Mouse (Mus musculus): ENCODE measurements around the gene Anxa10. TPM values are rescaled to one million over a fixed set of nuclear protein-coding genes. Genes with fewer than 3 reads are reported as not detected.

The Anxa10 gene
- polyA plus RNA-seq (2012; rRNA removed): not detected in 2 replicates

DNA sequence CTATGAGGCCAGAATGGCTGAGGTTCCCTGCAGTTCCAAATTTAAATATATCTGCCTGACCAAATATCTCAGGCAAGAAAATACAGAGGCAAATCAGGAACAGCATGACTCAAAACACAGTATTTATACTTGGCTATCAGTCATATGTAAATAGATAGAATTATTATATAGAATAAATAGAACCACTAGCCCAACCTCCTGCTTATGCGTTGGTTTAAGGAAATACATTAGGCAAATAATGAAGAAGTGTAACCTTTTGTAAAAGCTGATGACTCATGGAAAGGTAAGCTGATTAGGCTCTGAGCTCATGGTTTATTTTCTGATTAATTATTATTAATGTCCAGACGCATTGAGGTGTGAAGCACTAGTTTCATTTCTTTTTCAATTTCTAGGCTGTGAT is at the start of gene Anxa10:
TSS of gene Anxa10 (minus strand) at position 53 of the 400 bp plus-strand sequence.

Other genes with a start within 250 kb of the Anxa10 start
- 1.7 and 2.1 TPM in 2 replicates for gene Palld, start 220.5 kb downstream of the Anxa10 start, polyA plus RNA-seq (2012; rRNA removed)
- 0.27 and 0.39 TPM in 2 replicates for gene Ddx60, start 195.1 kb downstream of the Anxa10 start, polyA plus RNA-seq (2012; rRNA removed)

Data from liver, embryonic 14 days (tissue).